Mouse (Mus musculus) adrenal gland, adult 2 months (tissue): ENCODE results near the gene Timmdc1. TPM values are rescaled to one million over a fixed set of nuclear protein-coding genes. Genes with fewer than 3 reads are reported as not detected.
A peak's percentile ranks its signal among the peaks of the same experiment; 100 is the strongest.
"Not testable (repeated sequence)": the region's sequence is repeated elsewhere in the genome, so short reads cannot be mapped to it uniquely, and the experiment has no call there.

Experiments used
- DNase-seq: peaks from one replicate; pipeline ENCODE4 v3.0.0; 2021
- polyA plus RNA-seq: library from polyadenylated mRNA; depleted of rRNA; stranded (reverse); fragments of >200 nt; gene quantifications from 2 replicates; pipeline ENCODE4 v1.2.3, GENCODE M21; 2012
- total RNA-seq, 2 experiments: library from RNA; stranded (reverse); gene quantifications; 2 replicates each; pipeline ENCODE4 v1.2.3; 2021

Timmdc1 gene
- total and polyA plus RNA-seq, 3 experiments, result 39.2 to 97.4 (median 53.9) TPM

DNA sequence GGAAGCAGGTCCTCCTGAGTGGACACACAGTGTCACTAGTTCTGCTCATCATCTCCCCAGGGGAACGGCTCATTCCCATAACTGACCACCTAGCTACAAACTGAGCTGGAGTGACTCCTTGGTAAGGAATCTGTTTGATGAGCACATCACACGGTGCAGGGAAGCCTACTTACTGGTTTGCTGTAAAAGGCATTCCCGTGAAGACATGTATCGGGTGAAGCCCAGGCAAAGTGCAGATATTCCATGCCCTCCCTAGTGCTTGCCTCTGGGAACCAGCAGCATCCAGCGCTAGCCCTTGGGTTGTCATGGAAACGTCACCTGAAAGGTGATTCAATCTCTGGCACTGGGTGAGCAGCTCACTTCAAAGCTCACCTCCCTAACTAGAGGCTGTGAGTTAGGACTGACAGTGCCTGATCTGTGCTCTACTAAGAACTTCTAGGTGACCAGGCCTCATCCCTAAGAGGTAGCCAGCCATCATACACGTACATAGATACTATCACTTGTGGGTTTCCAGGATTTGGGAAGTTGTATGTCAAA lies 25.8 kb downstream of the Timmdc1 start:
- no peak for DNase-seq

DNA sequence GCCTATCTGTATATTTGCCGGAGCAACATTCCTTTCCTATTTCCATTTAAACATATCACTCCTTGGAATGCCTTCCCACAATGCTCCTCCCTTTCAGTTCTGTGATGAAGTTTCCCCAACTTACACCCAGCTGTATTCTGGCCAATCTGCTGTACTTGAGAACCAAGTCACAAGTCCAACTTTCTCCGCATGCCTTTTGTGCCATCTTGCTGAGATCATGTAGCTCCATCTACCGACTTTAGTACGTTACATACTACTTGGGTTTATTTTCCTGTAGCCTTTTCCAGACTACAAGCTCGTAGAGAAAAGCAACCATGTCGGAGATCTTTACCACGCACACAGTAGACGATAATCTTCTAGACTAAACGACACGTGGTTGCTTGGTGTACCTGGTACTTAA lies 28.6 kb downstream of the Timmdc1 start:
- DNase-seq, result no peak

DNA sequence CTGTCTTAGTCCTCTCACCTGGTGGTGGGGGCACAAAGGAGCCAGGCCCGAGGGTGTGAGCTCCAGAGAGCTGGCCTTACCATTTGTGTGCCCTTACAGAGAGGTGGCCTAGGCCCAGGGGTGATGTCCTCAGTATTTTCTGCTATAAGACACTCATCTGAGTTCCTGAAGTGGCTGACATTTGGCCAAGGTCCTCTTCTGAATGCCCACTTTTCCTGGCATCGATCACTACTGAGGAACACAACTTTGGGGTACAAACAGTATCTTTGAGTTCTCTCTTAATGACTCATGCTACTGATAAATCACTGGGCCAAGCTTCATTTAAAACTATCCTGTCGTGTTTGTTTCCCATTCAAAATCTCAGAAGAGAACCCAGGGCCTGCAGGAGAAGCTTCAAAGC lies 29.9 kb downstream of the Timmdc1 start:
- DNase-seq, result peak; percentile 43

DNA sequence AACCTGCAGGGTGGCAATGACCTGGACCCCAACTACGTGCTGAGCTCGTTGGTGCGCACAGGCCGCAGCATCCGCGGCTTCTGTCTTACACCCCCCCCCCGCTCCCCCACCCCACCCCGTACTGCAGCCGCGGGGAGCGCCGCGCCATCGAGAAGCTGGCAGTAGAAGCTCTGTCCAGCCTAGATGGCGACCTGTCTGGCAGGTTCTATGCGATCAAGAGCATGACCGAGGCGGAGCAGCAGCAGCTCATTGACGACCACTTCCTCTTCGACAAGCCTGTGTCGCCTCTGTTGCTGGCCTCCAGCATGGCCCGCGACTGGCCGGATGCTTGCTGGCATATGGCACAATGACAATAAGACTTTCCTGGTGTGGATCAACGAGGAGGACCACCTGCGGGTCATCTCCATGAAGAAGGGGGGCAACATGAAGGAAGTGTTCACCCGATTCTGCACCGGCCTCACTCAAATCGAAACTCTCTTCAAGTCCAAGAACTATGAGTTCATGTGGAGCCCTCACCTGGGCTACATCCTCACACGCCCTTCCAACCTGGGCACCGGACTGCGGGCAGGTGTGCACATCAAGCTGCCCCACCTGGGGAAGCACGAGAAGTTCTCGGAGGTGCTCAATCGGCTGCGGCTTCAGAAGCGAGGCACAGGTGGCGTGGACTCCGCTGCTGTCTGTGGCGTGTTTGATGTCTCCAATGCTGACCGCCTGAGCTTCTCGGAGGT lies 38.7 kb downstream of the Timmdc1 start:
- peak; percentile 21 for DNase-seq

DNA sequence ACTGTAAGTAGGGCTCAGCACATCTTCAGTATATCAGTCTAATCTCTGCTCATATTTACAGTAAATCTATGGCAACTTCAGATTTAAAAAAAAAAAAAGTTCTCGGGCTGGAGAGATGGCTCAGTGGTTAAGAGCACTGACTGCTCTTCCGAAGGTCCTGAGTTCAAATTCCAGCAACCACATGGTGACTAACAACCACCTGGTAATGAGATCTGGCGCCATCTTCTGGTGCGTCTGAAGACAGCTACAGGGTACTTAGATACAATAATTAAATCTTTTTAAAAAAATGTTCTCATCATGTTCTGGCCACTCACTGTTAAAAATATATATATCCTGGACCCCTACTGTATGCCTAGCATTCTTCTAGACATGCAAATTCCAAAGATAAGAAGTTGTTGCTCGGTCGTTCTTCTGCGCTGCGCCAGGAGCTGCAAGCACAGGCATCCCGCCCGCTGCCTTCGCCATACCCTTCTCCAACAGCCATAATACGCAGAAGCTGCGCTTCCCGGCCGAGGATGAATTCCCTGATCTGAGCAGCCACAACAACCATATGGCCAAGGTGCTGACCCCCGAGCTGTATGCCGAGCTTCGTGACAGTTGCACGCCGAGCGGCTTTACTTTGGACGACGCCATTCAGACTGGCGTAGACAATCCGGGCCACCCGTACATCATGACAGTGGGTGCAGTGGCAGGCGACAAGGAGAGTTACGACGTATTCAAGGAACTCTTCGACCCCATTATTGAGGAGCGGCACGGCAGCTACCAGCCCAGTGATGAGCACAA lies 39.5 kb downstream of the Timmdc1 start:
- peak; percentile 45 for DNase-seq

DNA sequence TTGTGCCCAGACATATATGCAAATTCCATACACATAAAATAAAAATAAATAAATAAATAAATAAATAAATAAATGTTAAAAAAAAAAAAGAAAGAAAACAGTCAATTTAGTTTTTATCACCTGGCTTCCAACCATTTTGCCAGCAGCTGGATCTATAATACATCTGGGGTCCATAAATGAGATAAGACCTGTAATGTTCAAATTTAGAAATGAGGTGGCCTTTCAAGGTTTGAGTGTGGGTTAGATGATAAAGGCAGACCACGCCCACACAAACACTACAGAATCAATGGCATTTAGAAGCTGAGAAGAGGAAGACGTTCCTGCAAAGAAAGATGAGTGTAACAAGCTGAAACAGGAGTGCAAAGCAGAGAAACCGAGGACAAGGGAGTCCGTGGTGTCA lies 41.1 kb downstream of the Timmdc1 start:
- DNase-seq, result no peak

DNA sequence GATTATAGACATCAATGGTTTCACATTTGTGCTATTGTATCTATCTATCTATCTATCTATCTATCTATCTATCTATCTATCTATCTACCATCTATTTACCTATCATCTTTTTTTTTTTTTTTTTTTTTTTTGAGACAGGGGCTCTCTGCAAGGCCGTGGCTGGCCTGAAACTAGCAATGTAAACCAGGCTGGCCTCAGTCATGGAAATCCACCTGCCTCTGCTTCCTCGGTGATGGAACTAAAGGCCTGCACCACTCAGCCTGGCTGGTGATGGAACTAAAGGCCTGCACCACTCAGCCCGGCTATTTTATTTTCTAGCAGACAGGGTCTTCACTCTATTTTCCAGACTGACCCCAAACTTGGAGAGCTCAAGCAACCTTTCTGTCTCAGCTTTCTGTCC lies 44.2 kb downstream of the Timmdc1 start:
- no peak for DNase-seq

DNA sequence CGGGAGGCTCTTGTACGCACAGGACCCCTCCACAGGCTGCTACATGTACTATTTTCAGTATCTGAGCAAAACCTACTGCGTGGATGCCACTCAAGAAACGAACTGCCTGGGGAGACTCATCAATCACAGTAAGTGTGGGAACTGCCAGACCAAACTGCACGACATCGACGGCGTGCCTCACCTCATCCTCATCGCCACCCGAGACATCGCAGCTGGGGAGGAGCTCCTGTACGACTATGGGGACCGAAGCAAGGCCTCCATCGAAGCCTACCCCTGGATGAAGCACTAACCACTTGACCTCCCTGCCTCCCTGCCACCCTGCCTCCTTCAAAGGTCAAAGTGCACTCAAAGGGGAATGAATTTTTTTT lies 45.2 kb downstream of the Timmdc1 start:
- not testable (repeated sequence) for DNase-seq

DNA sequence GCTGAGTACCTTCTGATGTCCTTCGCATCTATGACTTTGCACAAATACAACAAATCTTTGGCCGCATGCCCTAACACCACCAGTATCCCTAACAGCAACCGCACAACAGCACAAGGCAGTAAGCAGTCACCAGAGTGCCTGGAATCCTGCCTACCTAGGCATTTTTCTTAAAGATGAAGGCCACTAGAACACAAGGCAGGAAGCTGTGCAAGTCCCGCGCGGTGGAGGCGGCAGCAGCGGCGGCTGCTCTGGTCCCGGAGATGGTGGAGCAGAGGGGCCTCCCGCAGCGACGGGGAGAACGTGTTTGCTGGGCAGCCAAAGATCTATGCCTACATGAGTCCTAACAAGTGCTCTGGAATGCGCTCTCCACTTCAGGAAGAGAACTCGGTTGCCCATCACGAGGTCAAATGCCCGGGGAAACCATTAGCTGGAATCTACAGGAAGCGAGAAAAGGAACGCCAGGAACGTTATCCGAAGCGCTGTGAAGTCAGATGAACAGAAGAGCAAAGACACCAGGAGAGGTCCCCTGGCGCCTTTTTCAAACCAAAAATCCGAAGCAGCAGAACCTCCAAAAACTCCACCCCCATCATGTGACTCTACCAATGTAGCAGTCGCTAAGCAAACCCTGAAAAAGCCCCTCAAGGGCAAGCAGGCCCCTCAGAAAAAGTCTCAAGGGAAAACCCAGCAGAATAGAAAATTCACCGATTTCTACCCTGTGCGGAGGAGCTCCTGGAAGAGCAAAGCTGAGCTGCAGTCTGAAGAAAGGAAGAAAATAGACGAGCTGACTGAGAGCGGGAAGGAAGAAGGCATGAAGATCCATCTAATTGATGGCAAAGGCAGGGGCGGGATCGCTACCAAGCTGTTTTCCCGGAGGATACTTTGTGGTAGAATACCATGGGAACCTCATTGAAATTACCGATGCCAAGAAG lies 45.9 kb downstream of the Timmdc1 start:
- peak; percentile 78 for DNase-seq

DNA sequence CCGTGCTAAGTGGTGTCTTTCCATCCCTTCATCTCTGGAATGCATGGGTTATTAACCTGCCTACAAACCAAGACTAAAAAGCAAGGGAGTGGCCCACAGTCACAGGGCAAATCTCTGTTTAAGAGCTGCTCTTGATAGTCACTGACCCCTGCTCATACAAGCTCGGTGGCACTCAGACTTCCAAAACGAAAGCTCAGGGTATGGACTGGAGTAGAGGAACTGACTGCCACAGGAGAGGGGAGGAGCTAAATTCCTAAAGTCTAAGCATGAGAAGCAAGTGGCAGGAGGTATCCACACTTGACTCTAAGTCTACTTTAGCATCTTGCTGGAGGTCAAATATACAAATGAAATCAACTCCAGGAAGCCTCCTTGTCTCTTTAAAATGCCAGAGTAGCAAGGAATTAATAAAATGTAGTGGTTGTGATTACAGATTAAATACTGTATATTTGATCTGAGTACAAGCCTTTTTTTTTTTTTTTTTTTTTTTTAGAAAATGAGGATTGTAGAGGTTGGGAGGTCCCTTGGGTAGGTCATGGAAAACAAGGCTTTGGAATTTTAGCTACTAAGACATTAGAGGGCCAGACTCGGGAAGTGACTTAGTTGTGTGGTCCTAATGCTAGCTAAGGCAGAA lies 46.7 kb downstream of the Timmdc1 start:
- DNase-seq, result no peak

DNA sequence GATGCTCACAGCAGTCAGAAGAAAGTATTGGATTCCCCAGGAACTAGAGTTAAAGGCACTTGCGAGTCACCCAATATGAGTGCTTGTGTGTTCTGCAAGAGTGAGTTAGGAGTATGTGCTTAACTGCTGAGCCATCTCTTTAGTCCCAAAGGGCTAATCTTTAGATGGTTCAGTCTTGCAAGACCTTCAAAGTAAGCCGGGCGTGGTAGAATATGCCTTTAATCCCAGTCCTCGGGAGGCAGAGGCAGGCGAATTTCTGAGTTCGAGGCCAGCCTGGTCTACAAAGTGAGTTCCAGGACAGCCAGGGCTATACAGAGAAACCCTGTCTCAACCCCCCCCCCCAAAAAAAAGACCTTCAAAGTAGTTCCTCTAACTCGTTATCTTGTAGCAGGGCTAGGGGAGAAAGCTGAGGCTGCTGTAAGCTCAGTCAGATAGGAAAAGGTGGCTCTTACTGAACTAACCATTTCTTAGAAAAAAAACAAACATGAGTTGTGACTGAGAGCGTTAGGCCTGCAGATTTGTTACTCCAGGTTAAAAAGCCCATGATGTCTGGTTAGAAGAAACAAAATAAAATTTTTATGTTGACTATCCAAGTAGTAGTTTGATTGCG lies 47.7 kb downstream of the Timmdc1 start:
- no peak for DNase-seq

DNA sequence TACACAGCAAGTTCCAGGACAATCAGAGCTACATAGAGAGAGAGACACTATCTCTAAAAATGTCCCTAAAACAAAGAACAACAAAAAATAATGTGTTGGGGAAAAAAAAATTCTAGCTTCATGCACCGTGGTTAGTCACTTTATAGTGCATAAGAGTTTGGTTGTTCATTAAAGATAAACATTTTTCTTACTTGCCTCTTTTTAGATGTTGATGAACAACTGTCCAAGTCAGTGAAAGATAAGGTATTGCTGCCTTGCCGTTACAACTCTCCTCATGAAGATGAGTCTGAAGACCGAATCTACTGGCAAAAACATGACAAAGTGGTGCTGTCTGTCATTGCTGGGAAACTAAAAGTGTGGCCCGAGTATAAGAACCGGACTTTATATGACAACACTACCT lies 48.8 kb downstream of the Timmdc1 start:
- DNase-seq, result no peak

DNA sequence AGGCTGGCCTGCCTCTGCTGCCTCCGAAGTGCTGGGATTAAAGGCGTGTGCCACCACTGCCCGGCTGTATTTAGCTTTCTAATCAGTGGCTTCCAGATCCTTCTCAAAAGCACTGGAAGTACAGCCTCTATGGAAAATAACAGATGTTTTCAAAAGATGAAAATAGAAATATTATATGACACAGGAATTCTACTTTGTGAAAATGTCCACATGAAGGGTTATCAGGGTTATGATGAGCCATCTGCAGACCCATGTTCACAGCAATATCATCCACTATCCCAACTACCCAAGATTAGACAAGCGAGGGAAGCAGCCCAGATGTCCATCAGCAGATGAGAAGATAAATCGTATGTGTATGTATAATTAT lies 50.0 kb downstream of the Timmdc1 start:
- DNase-seq, result no peak

DNA sequence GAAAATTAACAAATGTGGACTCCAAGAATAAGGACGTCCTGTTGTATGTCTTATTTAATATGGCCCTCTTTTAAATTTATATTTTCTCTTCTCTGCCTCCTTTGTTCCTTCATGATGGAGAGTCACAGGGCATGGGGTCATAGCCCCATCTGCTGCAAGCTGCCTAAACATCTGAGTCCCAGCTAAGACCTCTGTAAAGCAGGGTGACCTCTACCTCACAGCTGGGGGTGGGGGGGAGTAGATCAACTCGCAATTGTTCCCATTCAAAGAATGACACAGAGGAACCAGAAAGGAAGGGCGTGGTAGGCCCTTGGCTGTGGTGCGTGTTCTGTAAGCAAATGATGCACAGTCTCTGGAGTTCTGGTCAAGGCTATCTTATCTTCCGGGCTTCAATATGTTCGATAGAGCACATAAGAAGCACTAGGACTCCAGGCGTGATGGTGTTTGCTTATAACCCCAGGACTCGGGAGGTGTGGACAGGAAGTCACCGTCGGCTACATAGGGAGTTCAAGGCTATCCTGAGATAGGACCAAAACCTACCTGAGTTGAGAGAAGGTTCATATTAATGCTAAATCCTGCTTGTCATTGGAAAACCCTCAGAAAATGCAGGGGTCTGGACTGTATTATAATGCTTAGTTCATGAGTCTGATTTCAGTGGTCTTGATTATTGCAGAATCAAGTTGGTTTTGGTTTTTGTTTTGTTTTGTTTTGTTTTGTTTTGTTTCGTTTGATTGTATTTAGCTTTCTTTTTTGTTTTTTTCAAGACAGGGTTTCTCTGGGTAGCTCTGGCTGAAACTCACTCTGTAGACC lies 50.6 kb downstream of the Timmdc1 start:
- DNase-seq, result no peak

DNA sequence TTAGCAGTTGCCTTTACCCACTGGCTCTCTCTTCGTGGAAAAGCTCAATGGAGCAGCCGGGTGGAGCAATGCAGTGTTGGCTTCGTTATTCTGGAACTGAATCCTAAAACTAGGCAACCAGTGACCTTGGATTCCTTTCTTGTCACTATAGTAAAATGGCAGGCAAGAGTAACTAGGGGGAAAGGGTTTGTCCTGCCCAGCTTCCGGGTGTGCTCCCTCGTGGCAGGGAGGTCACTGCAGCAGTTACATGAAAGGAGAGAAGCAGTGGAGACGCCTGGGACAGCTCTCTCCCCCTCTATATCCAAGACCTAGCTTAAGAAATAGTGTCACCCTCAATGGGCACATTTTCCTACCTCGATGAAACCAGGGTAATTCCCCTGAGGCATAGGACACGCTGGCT lies 53.0 kb downstream of the Timmdc1 start:
- no peak for DNase-seq

DNA sequence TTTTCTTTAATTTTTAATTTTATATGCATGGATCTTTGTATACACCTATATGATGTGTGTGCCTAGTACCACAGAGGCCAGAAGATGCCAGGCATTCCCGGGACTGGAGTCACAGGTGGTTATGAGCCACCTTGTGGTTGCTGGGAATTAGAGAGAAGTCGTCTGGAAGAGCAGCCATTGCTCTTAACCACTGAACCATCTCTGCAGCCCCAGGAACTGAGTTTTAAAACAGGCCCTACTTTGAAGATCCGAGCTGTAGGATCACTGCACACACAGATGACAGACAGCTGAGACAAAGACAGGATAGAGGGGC lies 53.8 kb downstream of the Timmdc1 start:
- DNase-seq, result no peak

DNA sequence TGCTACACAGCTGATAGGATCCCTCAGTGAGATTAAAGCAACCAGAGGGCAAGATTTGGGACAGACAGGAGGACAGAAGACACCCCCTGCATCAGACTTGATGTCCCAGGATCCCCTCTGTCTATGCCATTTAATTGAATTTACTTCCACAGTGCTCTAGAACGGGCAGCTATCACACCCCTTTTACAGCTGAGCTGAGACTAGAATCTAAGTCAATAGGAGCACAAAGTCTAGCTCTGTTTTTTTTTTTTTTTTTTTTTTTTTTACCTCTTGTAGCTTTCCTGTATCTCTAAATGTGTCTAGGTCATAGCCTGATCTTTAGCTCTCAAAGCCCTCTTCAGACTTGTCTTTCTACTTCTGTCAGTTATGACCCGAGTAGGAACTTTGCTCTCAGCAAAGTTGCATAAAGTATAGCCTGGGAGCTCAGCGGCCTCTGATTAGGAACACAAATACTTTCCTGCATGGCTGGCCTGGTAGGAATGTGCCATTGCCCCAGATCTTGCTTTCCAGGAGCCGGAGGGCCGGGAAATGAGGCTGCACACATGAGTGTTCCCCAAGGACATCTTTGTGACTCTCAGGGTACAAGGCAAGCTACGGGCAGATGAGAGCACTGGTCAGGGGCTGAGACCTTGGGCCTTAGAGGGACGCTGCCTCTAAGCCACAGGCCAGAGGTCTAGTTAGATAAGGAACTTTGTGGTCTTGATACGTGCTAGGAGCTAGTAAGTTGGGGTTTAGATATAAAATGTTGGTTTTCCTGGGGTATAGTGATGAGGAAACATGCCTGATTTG lies 54.4 kb downstream of the Timmdc1 start:
- DNase-seq, result peak; percentile 77

DNA sequence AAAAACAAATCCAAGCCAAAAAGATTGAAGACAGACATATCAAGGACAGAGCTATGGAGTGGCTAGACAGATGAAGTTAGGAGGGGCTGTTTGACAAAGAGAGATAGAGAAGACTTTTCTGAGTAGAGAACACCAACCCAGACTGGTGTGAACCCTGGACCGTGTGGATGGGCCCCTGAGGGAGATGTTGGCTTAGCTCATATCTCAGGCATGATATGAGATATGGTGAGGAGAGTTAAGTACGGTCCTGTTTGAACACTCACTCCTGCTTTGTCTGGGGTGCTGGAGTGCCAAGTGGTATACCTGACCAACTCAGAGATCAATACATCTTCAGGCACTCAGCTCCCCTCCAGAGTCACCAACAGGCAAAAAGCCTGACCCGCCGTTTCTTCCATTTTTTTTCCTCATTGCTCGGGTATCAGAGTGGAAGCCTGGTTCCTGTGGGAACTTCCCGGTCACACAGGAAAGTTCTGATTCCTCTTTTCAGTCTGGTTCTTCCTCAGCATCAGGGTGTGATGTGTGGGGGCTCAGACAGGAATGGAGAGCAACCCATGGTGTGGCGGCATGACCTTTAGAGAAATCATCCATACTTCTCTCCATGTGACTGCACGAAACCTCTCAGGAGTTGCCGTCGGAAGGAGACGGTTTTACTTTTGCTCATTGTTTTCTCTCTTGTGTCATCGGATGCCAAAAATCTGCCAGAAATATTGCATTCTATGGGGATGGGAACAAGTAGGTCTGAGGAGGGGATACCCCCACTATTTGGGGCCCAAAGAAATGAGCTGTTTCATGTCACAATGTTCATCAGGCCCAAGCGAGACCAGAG lies 55.2 kb downstream of the Timmdc1 start:
- no peak for DNase-seq

DNA sequence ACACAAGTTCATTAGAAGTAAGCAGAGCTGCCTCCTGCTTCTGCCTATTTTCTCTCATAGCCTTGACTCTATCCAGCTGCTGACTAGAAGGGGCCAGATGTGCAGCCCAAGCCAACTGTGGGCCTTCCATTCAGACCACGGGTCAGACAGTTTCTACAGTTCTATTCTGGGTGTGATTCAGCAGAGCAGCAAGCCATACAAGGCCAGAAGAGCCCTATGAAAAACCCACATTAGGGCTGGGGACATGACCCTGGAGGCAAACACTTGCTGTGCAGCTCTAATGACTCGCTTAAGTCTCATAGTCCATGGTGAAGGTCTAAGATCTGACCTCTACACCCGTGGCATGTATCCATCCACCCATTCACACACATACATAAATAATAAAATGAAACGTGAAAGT lies 56.4 kb downstream of the Timmdc1 start:
- peak; percentile 52 for DNase-seq
